8 mouse cellular contexts compared by ENCODE assay signal in the genomic region with DNA sequence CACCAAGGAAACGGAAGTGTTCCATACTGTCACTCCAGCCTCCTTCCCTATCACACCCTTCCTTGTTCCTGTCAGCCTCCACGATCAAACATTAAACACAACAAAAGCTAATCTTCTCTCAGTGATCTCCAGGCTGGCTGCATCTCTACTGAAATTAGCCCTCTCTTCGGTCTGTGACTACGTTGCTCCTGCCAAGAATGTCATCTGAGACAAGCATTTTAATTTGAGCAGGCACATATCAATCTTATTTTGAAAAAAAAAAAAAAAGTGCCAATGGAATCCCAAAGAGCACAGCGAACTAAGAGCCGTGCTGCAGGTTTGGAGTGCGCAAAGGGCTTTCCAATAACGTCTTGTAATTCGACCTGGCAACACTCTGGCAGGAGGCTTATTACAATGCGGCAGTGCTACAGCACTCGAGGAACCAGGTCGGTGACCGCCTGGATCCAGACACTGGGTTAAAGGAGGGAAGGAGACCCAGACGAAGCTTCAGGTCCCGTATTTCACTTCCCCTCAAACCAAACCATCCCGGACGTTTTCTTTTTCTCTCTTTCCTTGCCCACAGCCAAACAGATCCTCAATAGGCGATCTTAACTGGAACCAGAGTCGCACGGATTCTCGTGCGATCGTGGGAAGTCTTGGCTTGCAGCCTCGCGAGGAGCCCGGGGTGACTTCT. TPM values are rescaled to one million over a fixed set of nuclear protein-coding genes. Genes with fewer than 3 reads are reported as not detected.
DNase-seq lines count a peak whose midpoint lies in the region; ATAC-seq and TF ChIP-seq lines count a peak whose summit lies in the region.

No protein-coding gene starts in this region.

- peaks cover 34% of the 10 kb centered on the region for H3K79me3 ChIP-seq in C2C12 (ENCODE audit: low read depth)

- peak; percentile 24 to 65 for DNase-seq in cerebellum, adult 2 months
- no peak for DNase-seq in cerebellum, adult 9-11 months
- DNase-seq in frontal cortex, postnatal 36 days (ENCODE audit: low spot score in 2 of 2), result no peak

- no peaks in the 10 kb centered on the region; the same call in 1 of the 2 replicates for H3K4me1 ChIP-seq in cerebellum, adult 2 months (ENCODE audit: control insufficient read depth, insufficient read depth, low read length)
- H3K4me1 ChIP-seq in embryonic fibroblast, embryonic 13.5 days (ENCODE audit: control insufficient read depth, insufficient read depth, low read length), result peaks cover 2% of the 10 kb centered on the region; the same call in 1 of the 2 replicates
- H3K4me1 ChIP-seq in intestine, postnatal 0 days (replicated peaks; ENCODE audit: control insufficient read depth, insufficient read depth, low read length), result no peaks in the 10 kb centered on the region; the same call in 1 of the 2 replicates
- peaks cover 16% of the 10 kb centered on the region for H3K4me1 ChIP-seq in lung, embryonic 16.5 days (replicated peaks; ENCODE audit: control insufficient read depth, insufficient read depth, low read length)
- peaks cover 12% of the 10 kb centered on the region for H3K4me1 ChIP-seq in stomach, embryonic 16.5 days (ENCODE audit: control insufficient read depth, insufficient read depth, low read length)

- H3K27ac ChIP-seq in cerebellum, adult 2 months (ENCODE audit: insufficient read depth, low read length), result peak overlapping the region; percentile 86
- H3K27ac ChIP-seq in embryonic fibroblast, embryonic 13.5 days (ENCODE audit: insufficient read depth, low read length), result peak overlapping the region; percentile 11; the same call in 1 of the 2 replicates
- H3K27ac ChIP-seq in intestine, postnatal 0 days (ENCODE audit: low read depth, low read length), result peak overlapping the region; percentile 99
- peak overlapping the region; percentile 91 for H3K27ac ChIP-seq in lung, embryonic 16.5 days (ENCODE audit: low read length)
- H3K27ac ChIP-seq in stomach, embryonic 16.5 days (ENCODE audit: low read length), result peak overlapping the region; percentile 86

- WGBS in cerebellum, adult 2 months, result under 1% methylated on average over 26 of the region's 26 CpGs
- WGBS in intestine, postnatal 0 days, result 2% methylated on average over 26 of the region's 26 CpGs
- 2% methylated on average over 26 of the region's 26 CpGs for WGBS in lung, embryonic 16.5 days
- 4% methylated on average over 26 of the region's 26 CpGs for WGBS in stomach, embryonic 16.5 days

- ATAC-seq in intestine, postnatal 0 days, result no peak
- ATAC-seq in lung, embryonic 16.5 days (ENCODE audit: low read depth), result peak; percentile 11; the same call in 1 of the 2 replicates
- no peak for ATAC-seq in stomach, embryonic 16.5 days (ENCODE audit: insufficient read depth, low FRiP score)

- H3K4me3 ChIP-seq in cerebellum, adult 2 months (replicated peaks; ENCODE audit: insufficient read depth, low read depth, low read length), result peak overlapping the region; percentile 90
- H3K4me3 ChIP-seq in C2C12 (ENCODE audit: insufficient read depth, poor library complexity, severe bottlenecking), result peak overlapping the region; percentile 64
- H3K4me3 ChIP-seq in embryonic fibroblast, embryonic 13.5 days (ENCODE audit: insufficient read depth, low read length), result peak overlapping the region; percentile 56
- peak overlapping the region; percentile 91 for H3K4me3 ChIP-seq in intestine, postnatal 0 days (ENCODE audit: low read depth, low read length)
- peak overlapping the region; percentile 86 for H3K4me3 ChIP-seq in lung, embryonic 16.5 days (ENCODE audit: low read length)
- peak overlapping the region; percentile 83 for H3K4me3 ChIP-seq in stomach, embryonic 16.5 days (replicated peaks; ENCODE audit: low read length)

- peak overlapping the region; percentile 54 for H3ac ChIP-seq in C2C12 (ENCODE audit: control insufficient read depth, insufficient read length, low read depth)

- H3K79me2 ChIP-seq in C2C12 (ENCODE audit: control insufficient read depth, insufficient read depth), result peaks cover 37% of the 10 kb centered on the region

- no peak for TF ChIP-seq CTCF in cerebellum, adult 2 months (IDR thresholded peaks at IDR 0.05; ENCODE audit: borderline replicate concordance, insufficient read depth, low read depth, low read length)
- no peak for TF ChIP-seq CTCF in C2C12 (IDR thresholded peaks at IDR 0.05; ENCODE audit: control insufficient read depth, insufficient read depth, insufficient read length)
- TF ChIP-seq CTCF in embryonic fibroblast, embryonic 13.5 days (IDR thresholded peaks at IDR 0.05; ENCODE audit: borderline replicate concordance, insufficient read depth, low read length), result no peak
- no peak for TF ChIP-seq CTCF in intestine, postnatal 0 days (IDR thresholded peaks at IDR 0.05; ENCODE audit: low read depth)

- H3K36me3 ChIP-seq in C2C12 (ENCODE audit: control insufficient read depth, insufficient read depth), result peaks cover 7% of the 10 kb centered on the region
- H3K36me3 ChIP-seq in intestine, postnatal 0 days (ENCODE audit: control insufficient read depth, insufficient read depth), result no peaks in the 10 kb centered on the region
- 0 out of 2 replicates have a peak, but pooled peaks cover 2% of the 10 kb centered on the region for H3K36me3 ChIP-seq in lung, embryonic 16.5 days (ENCODE audit: control insufficient read depth, insufficient read depth, low read length)
- 0 out of 2 replicates have a peak, but pooled peaks cover 5% of the 10 kb centered on the region for H3K36me3 ChIP-seq in stomach, embryonic 16.5 days (ENCODE audit: control insufficient read depth, insufficient read depth, low read length)

- H3K9me3 ChIP-seq in intestine, postnatal 0 days (ENCODE audit: control insufficient read depth), result no peaks in the 10 kb centered on the region
- no peaks in the 10 kb centered on the region for H3K9me3 ChIP-seq in lung, embryonic 16.5 days (ENCODE audit: control insufficient read depth, low read length)
- 0 out of 2 replicates have a peak, but pooled peaks cover 5% of the 10 kb centered on the region for H3K9me3 ChIP-seq in stomach, embryonic 16.5 days (replicated peaks; ENCODE audit: control insufficient read depth, low read length)

- H3K27me3 ChIP-seq in cerebellum, adult 2 months (ENCODE audit: control insufficient read depth, insufficient read depth, low read length), result no peaks in the 10 kb centered on the region
- no peaks in the 10 kb centered on the region for H3K27me3 ChIP-seq in C2C12 (ENCODE audit: control insufficient read depth, insufficient read depth, insufficient read length)
- no peaks in the 10 kb centered on the region for H3K27me3 ChIP-seq in intestine, postnatal 0 days (replicated peaks; ENCODE audit: control insufficient read depth, insufficient read depth, low read length)
- H3K27me3 ChIP-seq in lung, embryonic 16.5 days (ENCODE audit: control insufficient read depth, insufficient read depth, low read depth, low read length), result no peaks in the 10 kb centered on the region
- no peaks in the 10 kb centered on the region for H3K27me3 ChIP-seq in stomach, embryonic 16.5 days (ENCODE audit: control insufficient read depth, insufficient read depth, low read length)

- TF ChIP-seq POLR2A in cerebellum, adult 2 months (IDR thresholded peaks at IDR 0.05; ENCODE audit: borderline replicate concordance, insufficient read depth, low read length), result no peak
- TF ChIP-seq POLR2A in embryonic fibroblast, embryonic 13.5 days (IDR thresholded peaks at IDR 0.05; ENCODE audit: low read depth, low read length), result no peak; the same call in 1 of the 2 replicates

- H3K9ac ChIP-seq in intestine, postnatal 0 days (ENCODE audit: low read depth, low read length), result peak overlapping the region; percentile 97
- H3K9ac ChIP-seq in lung, embryonic 16.5 days (ENCODE audit: low read length), result peak overlapping the region; percentile 95
- H3K9ac ChIP-seq in stomach, embryonic 16.5 days (ENCODE audit: low read length), result peak overlapping the region; percentile 94

- H3K4me2 ChIP-seq in intestine, postnatal 0 days (replicated peaks; ENCODE audit: low read depth), result peak overlapping the region; percentile 93
- peak overlapping the region; percentile 99 for H3K4me2 ChIP-seq in lung, embryonic 16.5 days (ENCODE audit: low read depth, low read length)
- peak overlapping the region; percentile 74 for H3K4me2 ChIP-seq in stomach, embryonic 16.5 days (ENCODE audit: low read depth, low read length)

TF ChIP-seq in C2C12, 6 proteins besides CTCF, POLR2A, EP300 and RAD21:
- TF ChIP-seq MYOD1 (IDR thresholded peaks at IDR 0.05; ENCODE audit: control insufficient read depth, insufficient read length, low read depth) (no peak), CEBPB (IDR thresholded peaks at IDR 0.05; ENCODE audit: low read depth) (no peak), MYOG (IDR thresholded peaks at IDR 0.05; ENCODE audit: control insufficient read depth, extremely low read depth, insufficient read length) (no peak), MAX (IDR thresholded peaks at IDR 0.05) (no peak), FOSL1 (IDR thresholded peaks at IDR 0.05; ENCODE audit: insufficient read depth, low read length, poor library complexity, severe bottlenecking) (no peak), USF1 (IDR thresholded peaks at IDR 0.05; ENCODE audit: low read depth) (no peak)

RNA-seq across cellular contexts. Expression of gene Spin1, which starts 1.0 kb away (rescaled TPM):
- polyA plus RNA-seq in cerebellum, adult 2 months (2012; rRNA removed), result 61.6 and 68.0 TPM in 2 replicates
- polyA plus RNA-seq in C2C12 (2012; fragmentation: generic; extraction: Trizol), result 21.2 TPM
- 69.7 and 97.1 TPM in 2 replicates for polyA plus RNA-seq in embryonic fibroblast, embryonic 13.5 days (2011; ENCODE audit: insufficient read length, low read depth, missing spikeins)
- polyA plus RNA-seq in intestine, postnatal 0 days (2015; fragmentation: Nextera tagmentation; extraction: Ambion mirVana), result 32.7 and 35.0 TPM in 2 replicates
- 76.8 and 80.4 TPM in 2 replicates for polyA plus RNA-seq in lung, embryonic 16.5 days (2015; fragmentation: Nextera tagmentation; extraction: Ambion mirVana)
- polyA plus RNA-seq in stomach, embryonic 16.5 days (2015; fragmentation: Nextera tagmentation; extraction: Ambion mirVana), result 64.8 and 66.5 TPM in 2 replicates

Comparison
In these comparisons a context has a peak if more than half of its experiments do, and no peak if none do; other contexts are left out.
1. DNase-seq: peak in cerebellum, adult 2 months (2 of 2); none in cerebellum, adult 9-11 months (single experiment) and frontal cortex, postnatal 36 days (0 of 2).
2. H3K27ac ChIP-seq: peak in every context shown above with its lines; median percentile 99 in intestine, postnatal 0 days; 91 in lung, embryonic 16.5 days; 86 in cerebellum, adult 2 months; 86 in stomach, embryonic 16.5 days; 11 in embryonic fibroblast, embryonic 13.5 days.
3. Peak in every context shown above with its lines, with median percentiles within 50 percentile points of each other: H3K4me3 ChIP-seq, H3K4me2 ChIP-seq and H3K9ac ChIP-seq.